Mouse (Mus musculus): ENCODE results near the gene Nutf2-ps1.
"Not testable (repeated sequence)": the region's sequence is repeated elsewhere in the genome, so short reads cannot be mapped to it uniquely, and the experiment has no call there.

Gene Nutf2-ps1

GRCm38 (mm10) chr19:53588968-53589367 is at the start of gene Nutf2-ps1:
Gene Nutf2-ps1, minus strand, starts transcription at chr19:53589068.
- DNase-seq: not testable (repeated sequence)

- DNase-seq: no peak
Observed at GRCm38 (mm10) chr19:53638041-53638440, 49.2 kb upstream of the Nutf2-ps1 start.

GRCm38 (mm10) chr19:53621681-53622080 is 32.8 kb upstream of the Nutf2-ps1 start:
- no peak for DNase-seq

- DNase-seq: peak; percentile 13
Observed at GRCm38 (mm10) chr19:53608921-53609320, 20.1 kb upstream of the Nutf2-ps1 start.

- no peak for DNase-seq
Observed at GRCm38 (mm10) chr19:53601363-53601655, 12.4 kb upstream of the Nutf2-ps1 start.

GRCm38 (mm10) chr19:53600549-53601362 is 11.9 kb upstream of the Nutf2-ps1 start:
- DNase-seq: peak; percentile 78

- peak; percentile 99 for DNase-seq
Observed at GRCm38 (mm10) chr19:53599757-53600539, 11.1 kb upstream of the Nutf2-ps1 start, which contains the start of gene Smc3. Gene Smc3, plus strand, starts transcription at chr19:53600398.

- no peak for DNase-seq
Observed at GRCm38 (mm10) chr19:53596723-53597474, 8.0 kb upstream of the Nutf2-ps1 start.

- not testable (repeated sequence) for DNase-seq
Observed at GRCm38 (mm10) chr19:53587686-53588085, 1.2 kb downstream of the Nutf2-ps1 start.

GRCm38 (mm10) chr19:53580271-53580670 is 8.6 kb downstream of the Nutf2-ps1 start:
- not testable (repeated sequence) for DNase-seq

- peak; percentile 87 for DNase-seq
Observed at GRCm38 (mm10) chr19:53578597-53579252, 10.1 kb downstream of the Nutf2-ps1 start.

- DNase-seq: no peak
Observed at GRCm38 (mm10) chr19:53577025-53577800, 11.7 kb downstream of the Nutf2-ps1 start.

GRCm38 (mm10) chr19:53576061-53576460 is 12.8 kb downstream of the Nutf2-ps1 start:
- DNase-seq: no peak

- DNase-seq: no peak
Observed at GRCm38 (mm10) chr19:53575296-53576010, 13.4 kb downstream of the Nutf2-ps1 start.

- no peak for DNase-seq
Observed at GRCm38 (mm10) chr19:53574546-53574945, 14.3 kb downstream of the Nutf2-ps1 start.

GRCm38 (mm10) chr19:53574131-53574530 is 14.7 kb downstream of the Nutf2-ps1 start:
- DNase-seq: no peak

GRCm38 (mm10) chr19:53573151-53573550 is 15.7 kb downstream of the Nutf2-ps1 start:
- DNase-seq: no peak

- no peak for DNase-seq
Observed at GRCm38 (mm10) chr19:53572607-53573006, 16.3 kb downstream of the Nutf2-ps1 start.

- no peak for DNase-seq
Observed at GRCm38 (mm10) chr19:53571501-53572428, 17.1 kb downstream of the Nutf2-ps1 start.

GRCm38 (mm10) chr19:53571056-53571455 is 17.8 kb downstream of the Nutf2-ps1 start:
- DNase-seq: no peak

Measured in embryo, embryonic 11 days (tissue).